Mouse (Mus musculus) MEL (cell line): Measurements from ENCODE around the gene Rprd1b. TPM values are rescaled to one million over a fixed set of nuclear protein-coding genes. Genes with fewer than 3 reads are reported as not detected.

Experiments used
- DNase-seq: peaks from one replicate; pipeline ENCODE4 v3.0.0; 2011; ENCODE audit warnings: low read depth, low spot score
- H3K27ac ChIP-seq: 2 replicates; pipeline ENCODE4 v1.5.1; 2012; ENCODE audit warnings: low read depth, mild to moderate bottlenecking, control low read depth, low read length, moderate library complexity; ENCODE audit not compliant: control insufficient read depth
- H3K27me3 ChIP-seq, 2 experiments: fragments of 150-350 bp in 1 of 2; sonication (generic) in 1 of 2; 2 replicates each; pipeline ENCODE4 v1.6.1; 2012; ENCODE audit warnings: low read length in 2 of 2, mild to moderate bottlenecking in 2 of 2, improper control_type of control experiment in 1 of 2, moderate library complexity in 1 of 2; ENCODE audit not compliant: insufficient read depth in 2 of 2, control insufficient read depth in 1 of 2
- H3K36me3 ChIP-seq, 2 experiments: 2 replicates each; pipeline ENCODE4 v1.6.1; 2012 to 2014; ENCODE audit warnings: low read length in 2 of 2, improper control_type of control experiment in 1 of 2, inconsistent platforms in 1 of 2, mild to moderate bottlenecking in 1 of 2; ENCODE audit not compliant: insufficient read depth in 2 of 2, control insufficient read depth in 1 of 2
- H3K4me1 ChIP-seq, 2 experiments: fragments of 150-350 bp in 1 of 2; sonication (generic) in 1 of 2; 2 replicates each; pipeline ENCODE4 v1.6.1; 2012; ENCODE audit warnings: low read length in 2 of 2, improper control_type of control experiment in 1 of 2, mild to moderate bottlenecking in 1 of 2; ENCODE audit not compliant: insufficient read depth in 2 of 2, control insufficient read depth in 1 of 2
- H3K4me3 ChIP-seq, 2 experiments: fragments of 150-350 bp in 1 of 2; sonication (generic) in 1 of 2; 2 replicates each; pipeline ENCODE4 v1.5.1; 2012; ENCODE audit warnings: low read depth in 2 of 2, low read length in 2 of 2, mild to moderate bottlenecking in 2 of 2, moderate library complexity in 2 of 2, control low read depth in 1 of 2, improper control_type of control experiment in 1 of 2; ENCODE audit not compliant: control insufficient read depth in 1 of 2, insufficient read depth in 1 of 2
- H3K79me2 ChIP-seq: 2 replicates; pipeline ENCODE4 v1.6.1; 2012; ENCODE audit warnings: mild to moderate bottlenecking, low read length, moderate library complexity; ENCODE audit not compliant: control insufficient read depth, poor library complexity, insufficient read depth
- H3K9ac ChIP-seq: 2 replicates; pipeline ENCODE4 v1.6.1; 2012; ENCODE audit warnings: low read depth, mild to moderate bottlenecking, control low read depth, low read length, moderate library complexity; ENCODE audit not compliant: control insufficient read depth, poor library complexity, severe bottlenecking
- H3K9me3 ChIP-seq: fragments of 150-350 bp; sonication (generic); replicated peaks from 2 replicates; pipeline ENCODE4 v1.6.1; 2012; ENCODE audit warnings: mild to moderate bottlenecking, low read length, improper control_type of control experiment, moderate library complexity; ENCODE audit not compliant: insufficient read depth
- CHD2 ChIP-seq: IDR thresholded peaks from 2 replicates; pipeline ENCODE4 v1.6.1; 2011; ENCODE audit warnings: low read length, improper control_type of control experiment
- CTCF ChIP-seq, 3 experiments: IDR thresholded peaks in 2 of 3; conservative IDR thresholded peaks in 1 of 3; 2 replicates each; pipeline ENCODE4 v1.5.1; 2011 to 2012; ENCODE audit warnings: low read length in 3 of 3, low read depth in 2 of 3, mild to moderate bottlenecking in 2 of 3, improper control_type of control experiment in 1 of 3, inconsistent platforms in 1 of 3, mixed read lengths in 1 of 3, moderate library complexity in 1 of 3; ENCODE audit not compliant: control insufficient read depth in 1 of 3, insufficient read depth in 1 of 3, poor library complexity in 1 of 3, severe bottlenecking in 1 of 3
- E2F4 ChIP-seq: IDR thresholded peaks from 2 replicates; pipeline ENCODE4 v1.6.1; 2011; ENCODE audit warnings: low read depth, low read length, improper control_type of control experiment, borderline replicate concordance
- GABPA ChIP-seq: IDR thresholded peaks from 2 replicates; pipeline ENCODE4 v1.6.1; 2012; ENCODE audit warnings: low read depth, mild to moderate bottlenecking, inconsistent platforms, low read length, improper control_type of control experiment, moderate library complexity
- GATA1 ChIP-seq: IDR thresholded peaks from 2 replicates; pipeline ENCODE4 v1.6.1; 2011; ENCODE audit warnings: low read depth, low read length, improper control_type of control experiment
- HCFC1 ChIP-seq: IDR thresholded peaks from 2 replicates; pipeline ENCODE4 v1.6.1; 2012; ENCODE audit warnings: low read depth, mild to moderate bottlenecking, inconsistent platforms, low read length, improper control_type of control experiment, moderate library complexity
- JUND ChIP-seq: IDR thresholded peaks from 2 replicates; pipeline ENCODE4 v1.6.1; 2011; ENCODE audit warnings: low read depth, mild to moderate bottlenecking, improper control_type of control experiment, low read length
- MAX ChIP-seq: IDR thresholded peaks from 2 replicates; pipeline ENCODE4 v1.6.1; 2011; ENCODE audit warnings: low read length, improper control_type of control experiment
- MAZ ChIP-seq: IDR thresholded peaks from 2 replicates; pipeline ENCODE4 v1.6.1; 2012; ENCODE audit warnings: low read depth, mild to moderate bottlenecking, inconsistent platforms, low read length, improper control_type of control experiment
- MXI1 ChIP-seq: IDR thresholded peaks from 2 replicates; pipeline ENCODE4 v1.6.1; 2011; ENCODE audit warnings: mild to moderate bottlenecking, low read depth, low read length, improper control_type of control experiment
- MYB ChIP-seq: IDR thresholded peaks from 2 replicates; pipeline ENCODE4 v1.6.1; 2011; ENCODE audit warnings: mild to moderate bottlenecking, low read depth, low read length, improper control_type of control experiment
- NELFE ChIP-seq: IDR thresholded peaks from 2 replicates; pipeline ENCODE4 v1.6.1; 2011; ENCODE audit warnings: low read depth, low read length, improper control_type of control experiment
- RAD21 ChIP-seq: IDR thresholded peaks from 2 replicates; pipeline ENCODE4 v1.6.1; 2011; ENCODE audit warnings: mild to moderate bottlenecking, low read depth, low read length, improper control_type of control experiment
- RCOR1 ChIP-seq: IDR thresholded peaks from 2 replicates; pipeline ENCODE4 v1.6.1; 2012; ENCODE audit warnings: low read depth, mild to moderate bottlenecking, inconsistent platforms, low read length, improper control_type of control experiment
- TCF12 ChIP-seq: IDR thresholded peaks from 2 replicates; pipeline ENCODE4 v1.6.1; 2014; ENCODE audit warnings: low read depth, mild to moderate bottlenecking, inconsistent platforms, low read length, improper control_type of control experiment, moderate library complexity
- UBTF ChIP-seq: IDR thresholded peaks from 2 replicates; pipeline ENCODE4 v1.6.1; 2012; ENCODE audit warnings: low read depth, mild to moderate bottlenecking, inconsistent platforms, low read length, improper control_type of control experiment, moderate library complexity, borderline replicate concordance; ENCODE audit not compliant: insufficient read depth
- USF1 ChIP-seq: IDR thresholded peaks from 2 replicates; pipeline ENCODE4 v1.6.1; 2014; ENCODE audit warnings: low read depth, mild to moderate bottlenecking, inconsistent platforms, low read length, improper control_type of control experiment, moderate library complexity
- USF2 ChIP-seq, 2 experiments: IDR thresholded peaks; 2 replicates each; pipeline ENCODE4 v1.6.1; 2011 to 2012; ENCODE audit warnings: improper control_type of control experiment in 2 of 2, low read length in 2 of 2, borderline replicate concordance in 1 of 2, inconsistent platforms in 1 of 2, low read depth in 1 of 2, mild to moderate bottlenecking in 1 of 2; ENCODE audit not compliant: insufficient read depth in 1 of 2
- ZKSCAN1 ChIP-seq: IDR thresholded peaks from 2 replicates; pipeline ENCODE4 v1.6.1; 2012; ENCODE audit warnings: low read depth, mild to moderate bottlenecking, inconsistent platforms, low read length, improper control_type of control experiment, moderate library complexity
- ZMIZ1 ChIP-seq: IDR thresholded peaks from 2 replicates; pipeline ENCODE4 v1.6.1; 2012; ENCODE audit warnings: low read depth, mild to moderate bottlenecking, inconsistent platforms, low read length, improper control_type of control experiment, moderate library complexity
- polyA plus RNA-seq, 2 experiments: library from polyadenylated mRNA; stranded (reverse) in 1 of 2; unstranded in 1 of 2; fragments of >175 nt in 1 of 2; fragments of >200 nt in 1 of 2; gene quantifications; 2 replicates each; pipeline versions ENCODE4 v1.2.1 to v1.2.4; 2012; ENCODE audit warnings: low replicate concordance in 2 of 2, low read depth in 1 of 2; ENCODE audit not compliant: insufficient read length in 2 of 2, insufficient read depth in 1 of 2, missing spikeins in 1 of 2
- total RNA-seq: library from RNA; depleted of rRNA; stranded (reverse); fragments of 300-350 nt; gene quantifications from 2 replicates; pipeline ENCODE4 v1.2.3, GENCODE M21; 2012

The Rprd1b gene
- total and polyA plus RNA-seq, 3 experiments, result 14.2 to 35.1 TPM; not detected in 1

- DNase-seq, result no peak
- Histone ChIP-seq H3K36me3 (no peaks in the 10 kb centered on the region), H3K79me2 (no peaks in the 10 kb centered on the region), H3K27me3 (no peaks in the 10 kb centered on the region), H3K4me1 (peaks cover 0 to 8% of the 10 kb centered on the region in 2 experiments; a peak in 1 of 4 replicates), H3K9me3 (no peaks in the 10 kb centered on the region), H3K4me3 (no peak overlapping the region), H3K27ac (no peak overlapping the region), H3K9ac (no peak overlapping the region)
- TF ChIP-seq JUND, result no peak
- no peak for TF ChIP-seq TCF12
These were observed 86.6 kb downstream of the Rprd1b start for GRCm38 (mm10) chr2:158114931-158115330.

- Histone ChIP-seq H3K79me2 (no peaks in the 10 kb centered on the region), H3K4me3 (no peak overlapping the region), H3K9me3 (no peaks in the 10 kb centered on the region), H3K27me3 (no peaks in the 10 kb centered on the region), H3K27ac (no peak overlapping the region), H3K36me3 (no peaks in the 10 kb centered on the region), H3K4me1 (peaks cover 0 to 8% of the 10 kb centered on the region in 2 experiments; a peak in 1 of 4 replicates), H3K9ac (no peak overlapping the region)
- no peak for DNase-seq
- TF ChIP-seq CTCF (IDR thresholded peaks at IDR 0.05 in 2 of 3, conservative IDR thresholded peaks at IDR 0.05 in 1 of 3; ENCODE audit: control insufficient read depth in 1 of 3, insufficient read depth in 1 of 3, low read depth in 2 of 3, low read length in 3 of 3, poor library complexity in 1 of 3, severe bottlenecking in 1 of 3) (no peak), GABPA (no peak), MXI1 (no peak), E2F4 (no peak), HCFC1 (no peak), MAX (no peak), USF1 (no peak), GATA1 (no peak), ZMIZ1 (no peak), RAD21 (no peak), MAZ (no peak)
These were observed 87.6 kb downstream of the Rprd1b start for GRCm38 (mm10) chr2:158115838-158116453.

- H3K9ac ChIP-seq, result no peak overlapping the region
- H3K4me1 ChIP-seq, result peaks cover 0 to 8% of the 10 kb centered on the region in 2 experiments; a peak in 1 of 4 replicates
- no peak overlapping the region for H3K27ac ChIP-seq
- DNase-seq, result no peak
- H3K9me3 ChIP-seq, result no peaks in the 10 kb centered on the region
- no peaks in the 10 kb centered on the region for H3K36me3 ChIP-seq
- no peak overlapping the region for H3K4me3 ChIP-seq
- H3K79me2 ChIP-seq, result no peaks in the 10 kb centered on the region
- H3K27me3 ChIP-seq, result no peaks in the 10 kb centered on the region
- TF ChIP-seq RCOR1, result no peak
- no peak for TF ChIP-seq USF1
- TF ChIP-seq UBTF, result no peak
- TF ChIP-seq ZKSCAN1, result no peak
- TF ChIP-seq USF2 (IDR thresholded peaks at IDR 0.05; ENCODE audit: borderline replicate concordance in 1 of 2, insufficient read depth in 1 of 2, low read depth in 1 of 2, low read length in 2 of 2), result no peak
- TF ChIP-seq JUND, result no peak
- no peak for TF ChIP-seq E2F4
- TF ChIP-seq CTCF (IDR thresholded peaks at IDR 0.05 in 2 of 3, conservative IDR thresholded peaks at IDR 0.05 in 1 of 3; ENCODE audit: control insufficient read depth in 1 of 3, insufficient read depth in 1 of 3, low read depth in 2 of 3, low read length in 3 of 3, poor library complexity in 1 of 3, severe bottlenecking in 1 of 3), result no peak
- no peak for TF ChIP-seq GABPA
- TF ChIP-seq MYB, result no peak
- no peak for TF ChIP-seq CHD2
- no peak for TF ChIP-seq NELFE
These were observed 88.4 kb downstream of the Rprd1b start for GRCm38 (mm10) chr2:158116653-158117052.
